Mouse (Mus musculus) forelimb bud, embryonic 11.5 days (tissue): ENCODE measurements around the gene Casp8ap2.

Experiments
- DNase-seq: peaks from one replicate; pipeline ENCODE4 v3.0.0-alpha.2; 2012; ENCODE audit warnings: low read depth, low spot score

Gene Casp8ap2

GRCm38 (mm10) chr4:32615034-32615881 lies at the start of gene Casp8ap2:
Casp8ap2 (plus strand) TSS chr4:32615451.
- DNase-seq, result peak; percentile 99

GRCm38 (mm10) chr4:32569054-32569453 lies 46.2 kb upstream of the Casp8ap2 start:
- DNase-seq, result no peak

GRCm38 (mm10) chr4:32569995-32570938 lies 45.0 kb upstream of the Casp8ap2 start:
- no peak for DNase-seq

GRCm38 (mm10) chr4:32570939-32571317 lies 44.3 kb upstream of the Casp8ap2 start:
- no peak for DNase-seq

GRCm38 (mm10) chr4:32571441-32571840 lies 43.8 kb upstream of the Casp8ap2 start:
- DNase-seq, result no peak

GRCm38 (mm10) chr4:32572118-32572517 lies 43.1 kb upstream of the Casp8ap2 start:
- peak; percentile 79 for DNase-seq

GRCm38 (mm10) chr4:32573586-32573985 lies 41.7 kb upstream of the Casp8ap2 start:
- DNase-seq, result no peak

- no peak for DNase-seq
Observed at GRCm38 (mm10) chr4:32574604-32575003, 40.6 kb upstream of the Casp8ap2 start.

GRCm38 (mm10) chr4:32575165-32575564 lies 40.1 kb upstream of the Casp8ap2 start:
- DNase-seq, result peak; percentile 36

- no peak for DNase-seq
Observed at GRCm38 (mm10) chr4:32579850-32580249, 35.4 kb upstream of the Casp8ap2 start.

GRCm38 (mm10) chr4:32584181-32584580 lies 31.1 kb upstream of the Casp8ap2 start:
- DNase-seq, result no peak

- DNase-seq, result peak; percentile 62
Observed at GRCm38 (mm10) chr4:32586596-32586995, 28.7 kb upstream of the Casp8ap2 start.

- no peak for DNase-seq
Observed at GRCm38 (mm10) chr4:32587543-32587942, 27.7 kb upstream of the Casp8ap2 start.

- DNase-seq, result no peak
Observed at GRCm38 (mm10) chr4:32588237-32588636, 27.0 kb upstream of the Casp8ap2 start.

GRCm38 (mm10) chr4:32601135-32601534 lies 14.1 kb upstream of the Casp8ap2 start:
- DNase-seq, result peak; percentile 84

- no peak for DNase-seq
Observed at GRCm38 (mm10) chr4:32602660-32603059, 12.6 kb upstream of the Casp8ap2 start, which contains the start of gene Gja10. Gja10 (minus strand) TSS chr4:32602760.

- DNase-seq, result no peak
Observed at GRCm38 (mm10) chr4:32621637-32622036, 6.4 kb downstream of the Casp8ap2 start.

GRCm38 (mm10) chr4:32651669-32652068 lies 36.4 kb downstream of the Casp8ap2 start:
- no peak for DNase-seq

- DNase-seq, result no peak
Observed at GRCm38 (mm10) chr4:32656146-32656904, 41.1 kb downstream of the Casp8ap2 start.

GRCm38 (mm10) chr4:32656918-32657662 lies 41.8 kb downstream of the Casp8ap2 start, which contains the start of gene Mdn1:
Mdn1 (plus strand) TSS chr4:32657119.
- peak; percentile 95 for DNase-seq

- no peak for DNase-seq
Observed at GRCm38 (mm10) chr4:32665843-32666242, 50.6 kb downstream of the Casp8ap2 start.
